Mouse (Mus musculus) retina, adult 2 months (tissue): ENCODE data around the gene Pmf1.
"Not testable (repeated sequence)": the region's sequence is repeated elsewhere in the genome, so short reads cannot be mapped to it uniquely, and the experiment has no call there.

Experiments
- DNase-seq: peaks from one replicate; pipeline ENCODE4 v3.0.0-alpha.2; 2012; ENCODE audit warnings: low read depth, low spot score

The Pmf1 gene

GRCm38 (mm10) chr3:88439582-88439981, 29.5 kb upstream of the Pmf1 start:
- no peak for DNase-seq

GRCm38 (mm10) chr3:88437454-88437853, 27.3 kb upstream of the Pmf1 start:
- DNase-seq = no peak

GRCm38 (mm10) chr3:88436395-88437201, 26.5 kb upstream of the Pmf1 start:
- no peak for DNase-seq

- DNase-seq = no peak
These were observed 25.4 kb upstream of the Pmf1 start for GRCm38 (mm10) chr3:88435515-88435914.

- not testable (repeated sequence) for DNase-seq
These were observed 18.5 kb upstream of the Pmf1 start for GRCm38 (mm10) chr3:88428639-88429038.

- no peak for DNase-seq
These were observed 17.3 kb upstream of the Pmf1 start for GRCm38 (mm10) chr3:88427342-88427905.

GRCm38 (mm10) chr3:88425708-88426420, 15.7 kb upstream of the Pmf1 start:
- no peak for DNase-seq

GRCm38 (mm10) chr3:88425330-88425689, 15.2 kb upstream of the Pmf1 start:
- DNase-seq = no peak

- DNase-seq = peak; percentile 96
These were observed 14.6 kb upstream of the Pmf1 start, which contains the start of gene Slc25a44 for GRCm38 (mm10) chr3:88424605-88425329. TSS of gene Slc25a44 (minus strand) at chr3:88425139.

- DNase-seq = no peak
These were observed 12.0 kb upstream of the Pmf1 start for GRCm38 (mm10) chr3:88422020-88422720.

GRCm38 (mm10) chr3:88420771-88421170, 10.6 kb upstream of the Pmf1 start:
- no peak for DNase-seq

GRCm38 (mm10) chr3:88418016-88418415, 7.9 kb upstream of the Pmf1 start:
- no peak for DNase-seq

- DNase-seq = no peak
These were observed 5.5 kb upstream of the Pmf1 start for GRCm38 (mm10) chr3:88415668-88416067.

GRCm38 (mm10) chr3:88412636-88413035, 2.5 kb upstream of the Pmf1 start:
- no peak for DNase-seq

- DNase-seq = no peak
These were observed 1.6 kb upstream of the Pmf1 start for GRCm38 (mm10) chr3:88411681-88412080.

GRCm38 (mm10) chr3:88410645-88411031, 507 bp upstream of the Pmf1 start:
- DNase-seq = no peak

- no peak for DNase-seq
These were observed 1.2 kb downstream of the Pmf1 start for GRCm38 (mm10) chr3:88408953-88409352.

GRCm38 (mm10) chr3:88407529-88407928, 2.6 kb downstream of the Pmf1 start:
- DNase-seq = no peak

- peak; percentile 71 for DNase-seq
These were observed 3.0 kb downstream of the Pmf1 start for GRCm38 (mm10) chr3:88407090-88407489.

GRCm38 (mm10) chr3:88403522-88404230, 6.5 kb downstream of the Pmf1 start:
- no peak for DNase-seq

GRCm38 (mm10) chr3:88398666-88399065, 11.5 kb downstream of the Pmf1 start:
- DNase-seq = no peak
